Mouse (Mus musculus) forebrain, embryonic 15.5 days (tissue): ENCODE data around the gene Cd151. TPM values are rescaled to one million over a fixed set of nuclear protein-coding genes. Genes with fewer than 3 reads are reported as not detected.

Source experiments
- ATAC-seq: fragments of 200-750 bp; cut with Nextera tagmentation; replicated peaks from 2 replicates; pipeline ENCODE4 v1.8.0; 2017; ENCODE audit warnings: mild to moderate bottlenecking, moderate TSS enrichment, moderate library complexity
- H3K27ac ChIP-seq: fragments of 300-500 bp; sonication (generic); replicated peaks from 2 replicates; pipeline ENCODE4 v1.5.1; 2015; ENCODE audit warnings: mild to moderate bottlenecking, inconsistent platforms
- H3K27me3 ChIP-seq: fragments of 300-500 bp; sonication (generic); 2 replicates; pipeline ENCODE4 v1.6.1; 2015; ENCODE audit warnings: inconsistent platforms
- H3K36me3 ChIP-seq: fragments of 300-500 bp; sonication (generic); 2 replicates; pipeline ENCODE4 v1.6.1; 2015; ENCODE audit warnings: mild to moderate bottlenecking, inconsistent platforms
- H3K4me1 ChIP-seq: fragments of 300-500 bp; sonication (generic); 2 replicates; pipeline ENCODE4 v1.6.1; 2015; ENCODE audit warnings: inconsistent platforms
- H3K4me2 ChIP-seq: fragments of 300-500 bp; sonication (generic); replicated peaks from 2 replicates; pipeline ENCODE4 v1.6.1; 2015; ENCODE audit warnings: mild to moderate bottlenecking, inconsistent platforms
- H3K4me3 ChIP-seq: fragments of 300-500 bp; sonication (generic); 2 replicates; pipeline ENCODE4 v1.5.1; 2015; ENCODE audit warnings: mild to moderate bottlenecking, inconsistent platforms
- H3K9ac ChIP-seq: fragments of 300-500 bp; sonication (generic); replicated peaks from 2 replicates; pipeline ENCODE4 v1.6.1; 2015; ENCODE audit warnings: mild to moderate bottlenecking, inconsistent platforms
- H3K9me3 ChIP-seq: fragments of 300-500 bp; sonication (generic); 2 replicates; pipeline ENCODE4 v1.6.1; 2016; ENCODE audit warnings: inconsistent platforms
- WGBS: fragments of 180-500 bp; shearing (Covaris S2); methylation state at CpG from one replicate; pipeline ENCODE4 v1.1.7; 2015; ENCODE audit warnings: mixed read lengths; 5-methylcytosine and 5-hydroxymethylcytosine counted together
- polyA plus RNA-seq: library from polyadenylated mRNA; unstranded; fragments of >200 nt; fragmentation: Nextera tagmentation; extraction: Ambion mirVana; gene quantifications from 2 replicates; pipeline ENCODE4 v1.2.1, GENCODE M21; 2015

Gene Cd151
- polyA plus RNA-seq, 1 experiment from 2014 or later: 15.9 TPM

DNA sequence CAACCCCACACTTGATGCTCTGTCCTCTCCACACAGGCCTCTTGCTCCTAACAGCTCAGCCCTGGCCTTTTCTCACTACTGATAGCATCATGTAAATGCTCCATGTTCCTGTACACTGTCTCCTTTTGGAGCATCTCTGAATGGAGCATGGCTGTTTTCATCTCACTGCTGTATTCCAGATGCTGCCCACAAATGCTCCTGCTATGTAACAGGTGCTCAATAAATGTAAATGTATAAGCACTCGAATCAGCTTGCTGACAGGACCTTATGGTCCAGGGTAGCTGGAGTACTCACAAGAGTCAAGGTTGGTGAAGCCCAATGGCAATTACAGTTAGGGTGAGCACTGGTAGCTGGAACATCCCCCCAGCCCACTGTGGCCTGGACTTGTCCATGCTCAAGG lies 4.0 kb downstream of the Cd151 start:
- H3K4me1 ChIP-seq: peaks cover 61% of the 10 kb centered on the region
- no peak for ATAC-seq
- WGBS: 86% methylated on average over 1 of the region's 1 CpGs

DNA sequence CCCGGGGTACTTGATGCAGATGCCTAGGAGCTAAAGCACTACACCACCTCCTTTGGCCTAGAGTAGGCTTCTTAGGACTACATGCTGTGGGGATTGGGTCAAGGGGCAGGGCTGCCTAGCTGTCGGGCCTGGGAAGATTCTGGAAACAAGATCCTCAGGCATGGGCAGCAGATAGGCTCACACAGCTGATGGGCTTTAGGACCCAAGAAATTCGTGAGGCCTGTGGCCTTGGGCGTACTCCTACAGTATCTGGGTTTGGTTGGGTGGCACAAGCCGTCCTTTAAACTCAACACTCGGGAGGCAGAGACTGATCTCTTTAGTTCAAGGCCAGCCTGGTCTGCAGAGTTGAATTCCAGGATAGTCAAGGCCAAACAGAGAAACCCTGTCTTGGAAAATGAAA lies 5.0 kb downstream of the Cd151 start:
- H3K4me1 ChIP-seq: peaks cover 61% of the 10 kb centered on the region
- no peak overlapping the region for H3K4me3 ChIP-seq
- 81% methylated on average over 6 of the region's 6 CpGs for WGBS
- ATAC-seq: no peak
- no peak overlapping the region for H3K9ac ChIP-seq
- H3K4me2 ChIP-seq: no peak overlapping the region
- no peaks in the 10 kb centered on the region for H3K9me3 ChIP-seq
- peaks cover 13% of the 10 kb centered on the region for H3K27me3 ChIP-seq
- H3K36me3 ChIP-seq: peaks cover 29% of the 10 kb centered on the region
- H3K27ac ChIP-seq: no peak overlapping the region

More for the DNA sequence above, 4.0 kb downstream of the Cd151 start:
- no peak overlapping the region for H3K4me3 ChIP-seq
- H3K9me3 ChIP-seq: no peaks in the 10 kb centered on the region
- no peak overlapping the region for H3K9ac ChIP-seq
- H3K27ac ChIP-seq: no peak overlapping the region
- no peak overlapping the region for H3K4me2 ChIP-seq
- peaks cover 11% of the 10 kb centered on the region for H3K27me3 ChIP-seq
- H3K36me3 ChIP-seq: peaks cover 29% of the 10 kb centered on the region

DNA sequence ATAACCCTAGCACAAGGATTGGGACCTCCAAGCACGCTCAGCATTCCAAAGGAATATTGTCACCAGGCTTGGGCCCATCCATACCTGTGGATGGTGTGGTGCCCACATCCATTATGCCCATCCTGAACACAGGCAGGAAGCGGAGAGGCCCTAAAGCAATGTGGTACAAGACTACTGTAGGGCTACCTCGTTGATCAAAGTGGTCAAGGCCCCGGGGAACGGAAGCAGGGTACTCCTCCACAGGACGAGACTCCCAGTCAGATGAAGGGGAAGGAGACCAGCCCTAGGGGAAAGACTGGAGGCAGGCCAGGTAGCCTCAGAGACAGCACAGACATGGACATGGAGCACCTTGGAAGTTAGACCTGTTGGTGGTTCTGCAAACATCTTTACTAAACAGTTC lies 5.6 kb downstream of the Cd151 start:
- Histone ChIP-seq H3K4me3 (no peak overlapping the region), H3K9ac (no peak overlapping the region), H3K36me3 (peaks cover 29% of the 10 kb centered on the region), H3K4me1 (peaks cover 56% of the 10 kb centered on the region), H3K27ac (no peak overlapping the region), H3K27me3 (peaks cover 15% of the 10 kb centered on the region), H3K4me2 (no peak overlapping the region), H3K9me3 (no peaks in the 10 kb centered on the region)
- no peak for ATAC-seq
- 94% methylated on average over 6 of the region's 6 CpGs for WGBS

DNA sequence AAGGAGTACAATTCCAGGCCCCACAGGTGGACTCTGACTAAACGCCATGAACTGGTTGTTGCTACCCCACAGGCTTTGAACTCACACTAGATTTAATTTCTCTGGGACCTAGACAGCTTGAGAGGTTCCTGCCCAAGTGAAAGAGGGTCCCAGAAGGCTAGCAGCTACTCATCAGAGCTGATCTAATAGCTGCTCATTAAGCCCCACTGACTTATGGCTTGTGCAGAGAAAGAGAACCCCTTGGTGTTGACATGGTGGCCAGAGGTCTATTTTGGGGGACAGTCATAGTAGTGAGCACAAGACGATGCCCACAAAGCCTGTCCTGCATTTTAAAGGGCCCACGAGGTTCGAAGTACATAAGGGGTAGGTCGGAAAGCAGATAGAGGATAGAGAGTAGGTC lies 7.0 kb downstream of the Cd151 start:
- WGBS: 6% methylated on average over 5 of the region's 5 CpGs

DNA sequence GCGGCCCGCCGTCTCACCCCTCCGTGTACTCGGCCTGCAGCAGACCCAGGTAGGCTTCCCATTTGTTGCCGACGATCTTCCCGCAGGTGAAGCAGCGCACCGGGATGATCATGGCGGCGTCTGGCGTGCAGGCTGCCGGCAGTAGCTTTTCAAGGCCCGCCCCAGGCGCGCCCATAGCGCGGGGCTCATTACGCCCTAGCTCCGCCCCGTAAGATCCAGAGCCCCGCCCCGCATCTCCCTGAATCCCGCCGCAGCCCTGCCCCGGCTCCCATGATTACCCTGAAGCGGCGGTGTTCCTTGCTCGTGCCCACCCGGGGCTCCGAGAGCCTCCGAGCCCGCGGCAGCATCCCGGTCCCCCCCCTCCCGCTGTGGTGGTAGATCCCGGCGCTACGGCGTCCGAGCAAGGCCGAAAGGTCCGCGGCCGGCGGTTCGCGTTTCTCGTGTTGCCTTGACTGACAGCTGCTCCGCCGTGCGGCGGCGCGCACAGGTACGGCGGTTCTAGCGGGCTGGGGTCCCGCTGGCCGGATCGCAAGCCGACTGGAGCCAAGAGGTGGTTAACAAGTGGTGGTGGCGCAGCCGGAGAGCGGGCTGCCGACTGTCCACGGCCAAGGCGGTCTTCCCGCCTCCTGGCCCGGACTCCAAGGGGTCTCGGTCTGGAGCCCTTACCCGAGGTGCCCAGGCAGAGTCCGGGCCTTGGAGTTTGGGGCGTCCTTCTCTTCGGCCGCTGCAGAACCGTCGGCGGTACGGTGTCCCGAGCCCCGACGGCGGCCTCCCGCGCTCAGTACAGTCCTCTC lies 8.0 kb downstream of the Cd151 start, which contains the start of the genes Polr2l and Tspan4:
Polr2l (minus strand) TSS at position 122 of the 794 bp plus-strand sequence.
Tspan4 (plus strand) TSS at position 230 of the 794 bp plus-strand sequence.
- ATAC-seq: peak; percentile 84
- Histone ChIP-seq H3K4me2 (peak within 1 kb of the TSS; percentile 87), H3K27me3 (peaks cover 15% of the 10 kb centered on the region), H3K36me3 (peaks cover 24% of the 10 kb centered on the region), H3K4me1 (peaks cover 31% of the 10 kb centered on the region), H3K9ac (peak within 1 kb of the TSS; percentile 80), H3K9me3 (no peaks in the 10 kb centered on the region), H3K4me3 (peak within 1 kb of the TSS; percentile 79), H3K27ac (peak within 1 kb of the TSS; percentile 82)
- under 1% methylated on average over 86 of the region's 87 CpGs for WGBS

More for the DNA sequence above, 7.0 kb downstream of the Cd151 start:
- Histone ChIP-seq H3K36me3 (peaks cover 29% of the 10 kb centered on the region), H3K4me2 (peak overlapping the region; percentile 87), H3K4me1 (peaks cover 42% of the 10 kb centered on the region), H3K9ac (peak overlapping the region; percentile 80), H3K9me3 (no peaks in the 10 kb centered on the region), H3K4me3 (peak overlapping the region; percentile 79), H3K27me3 (peaks cover 15% of the 10 kb centered on the region), H3K27ac (no peak overlapping the region)
- ATAC-seq: no peak

DNA sequence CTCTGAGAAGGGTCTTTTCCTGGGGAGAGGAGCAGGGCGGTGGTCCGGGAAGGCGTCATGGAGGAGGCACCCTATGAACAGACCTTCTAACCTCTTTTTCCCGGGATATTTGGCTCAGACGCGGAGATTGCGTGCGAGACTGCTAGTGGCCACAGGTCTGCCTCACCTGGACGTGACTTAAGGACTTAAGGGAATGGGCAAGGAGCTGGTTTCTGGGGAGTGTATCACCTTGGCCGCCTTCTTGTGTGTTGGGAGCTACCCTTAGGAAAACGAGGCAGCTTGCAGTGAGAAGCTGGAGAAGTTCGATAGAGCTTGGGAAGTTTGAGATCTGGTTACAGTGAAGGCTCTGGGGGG lies 8.6 kb downstream of the Cd151 start:
- H3K36me3 ChIP-seq: peaks cover 19% of the 10 kb centered on the region
- no peak for ATAC-seq
- peak overlapping the region; percentile 87 for H3K4me2 ChIP-seq
- H3K9me3 ChIP-seq: no peaks in the 10 kb centered on the region
- peak overlapping the region; percentile 79 for H3K4me3 ChIP-seq
- H3K9ac ChIP-seq: peak overlapping the region; percentile 80
- peaks cover 29% of the 10 kb centered on the region for H3K4me1 ChIP-seq
- WGBS: 3% methylated on average over 12 of the region's 12 CpGs
- peaks cover 15% of the 10 kb centered on the region for H3K27me3 ChIP-seq
- H3K27ac ChIP-seq: peak overlapping the region; percentile 82; the same call in 1 of the 2 replicates

DNA sequence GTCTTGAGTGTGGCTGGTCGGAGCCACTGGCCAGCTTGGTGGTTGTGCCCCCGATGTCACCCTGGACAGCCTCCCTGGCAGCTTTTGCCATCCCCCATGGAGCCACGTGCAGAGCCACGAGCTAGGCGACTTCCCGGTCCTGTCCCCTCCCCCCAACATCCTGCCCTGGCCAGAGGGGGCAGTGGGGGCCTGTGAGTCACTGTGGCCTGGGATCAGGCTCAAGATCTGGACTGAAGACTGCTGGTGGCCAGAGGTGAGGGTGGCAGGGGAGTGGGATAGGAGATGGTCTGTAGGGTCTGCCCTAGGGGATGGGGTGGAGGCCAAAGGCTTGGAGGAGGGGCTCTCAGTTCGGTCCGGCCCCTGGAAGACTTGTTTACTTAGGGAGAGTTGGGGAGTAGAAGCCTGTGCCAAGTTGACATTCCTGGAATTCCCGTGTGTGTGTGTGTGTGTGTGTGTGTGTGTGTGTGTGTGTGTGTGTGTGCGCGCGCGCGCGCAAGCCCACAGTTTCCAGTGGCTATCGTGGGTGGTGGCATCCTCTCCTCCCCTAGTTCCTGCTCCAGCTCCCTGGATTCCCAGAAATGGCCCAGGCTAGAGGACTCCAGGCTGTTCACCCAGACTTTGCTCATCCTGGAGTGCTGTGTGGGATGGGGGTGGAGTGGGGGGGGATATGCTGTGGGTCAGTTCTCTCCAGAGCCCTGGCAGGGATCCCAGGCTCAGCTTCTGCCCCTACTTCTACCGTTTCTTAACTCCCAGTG lies 9.2 kb downstream of the Cd151 start:
- H3K9me3 ChIP-seq: no peaks in the 10 kb centered on the region
- peak overlapping the region; percentile 87 for H3K4me2 ChIP-seq
- peaks cover 13% of the 10 kb centered on the region for H3K36me3 ChIP-seq
- WGBS: 5% methylated on average over 17 of the region's 17 CpGs
- no peak overlapping the region; the same call in 1 of the 2 replicates for H3K27ac ChIP-seq
- H3K9ac ChIP-seq: no peak overlapping the region; the same call in 1 of the 2 replicates
- peak overlapping the region; percentile 79 for H3K4me3 ChIP-seq
- H3K4me1 ChIP-seq: peaks cover 36% of the 10 kb centered on the region
- peaks cover 15% of the 10 kb centered on the region for H3K27me3 ChIP-seq
- no peak for ATAC-seq

DNA sequence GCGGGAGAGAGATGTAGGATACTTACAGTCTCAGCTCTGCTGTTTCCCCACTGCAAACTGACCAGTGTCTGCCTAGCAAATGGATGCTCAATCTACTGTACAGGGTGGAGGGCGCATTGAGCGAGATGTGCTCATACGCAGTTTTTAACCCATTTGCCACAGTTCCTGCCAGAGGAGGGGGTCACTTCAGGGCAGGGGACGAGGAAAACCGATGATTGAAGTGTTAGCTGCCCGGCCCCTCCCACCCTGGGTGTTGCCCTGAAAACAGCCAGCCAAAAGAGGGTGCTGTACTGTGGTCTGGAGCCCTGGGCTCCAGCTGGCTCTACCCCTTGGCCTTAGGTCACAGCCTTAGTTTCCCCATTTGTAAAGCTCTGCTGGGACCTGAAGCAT lies 9.8 kb downstream of the Cd151 start:
- Histone ChIP-seq H3K4me2 (no peak overlapping the region), H3K9ac (no peak overlapping the region), H3K9me3 (no peaks in the 10 kb centered on the region), H3K4me1 (peaks cover 41% of the 10 kb centered on the region), H3K27me3 (peaks cover 15% of the 10 kb centered on the region), H3K4me3 (no peak overlapping the region; the same call in 1 of the 2 replicates), H3K36me3 (peaks cover 10% of the 10 kb centered on the region), H3K27ac (no peak overlapping the region; the same call in 1 of the 2 replicates)
- WGBS: 23% methylated on average over 7 of the region's 7 CpGs
- ATAC-seq: no peak

DNA sequence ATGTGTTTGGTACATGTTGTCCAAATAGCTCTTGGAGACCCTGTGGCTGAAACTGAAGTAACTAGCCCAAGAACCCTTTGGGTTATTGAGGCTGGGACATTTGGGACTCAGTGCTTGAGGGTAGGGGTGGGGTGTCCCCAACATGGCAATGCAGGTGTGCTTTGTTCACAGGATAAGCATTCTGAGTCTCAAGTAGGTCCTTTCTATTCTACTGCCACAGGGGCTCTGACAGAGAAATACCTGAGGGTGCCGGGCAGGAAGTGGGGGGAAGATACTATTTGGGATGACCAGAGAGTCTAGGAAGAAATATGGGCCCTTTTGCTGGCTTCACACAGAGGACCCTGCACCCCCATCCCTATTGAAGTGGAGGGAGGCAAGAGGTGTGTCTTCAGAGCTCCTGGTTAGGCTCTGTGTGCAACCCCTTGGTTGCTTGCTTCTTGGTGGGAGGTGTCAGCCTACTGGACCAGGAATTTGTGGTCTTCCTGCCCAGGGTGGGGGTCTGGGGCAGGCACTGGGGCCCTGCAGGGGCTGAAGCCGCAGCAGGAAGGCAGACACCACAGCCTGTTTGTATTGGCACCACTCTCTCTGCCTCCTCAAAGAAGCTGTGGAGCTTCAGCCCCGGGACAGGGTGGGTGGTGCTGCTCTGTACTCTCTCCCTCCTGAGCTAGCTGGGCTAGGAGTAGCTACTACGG lies 10.5 kb downstream of the Cd151 start:
- H3K27me3 ChIP-seq: peaks cover 15% of the 10 kb centered on the region
- H3K27ac ChIP-seq: no peak overlapping the region
- no peak overlapping the region for H3K4me3 ChIP-seq
- H3K9ac ChIP-seq: no peak overlapping the region
- ATAC-seq: no peak
- 72% methylated on average over 4 of the region's 4 CpGs for WGBS
- H3K9me3 ChIP-seq: no peaks in the 10 kb centered on the region
- H3K4me2 ChIP-seq: no peak overlapping the region
- H3K4me1 ChIP-seq: peaks cover 49% of the 10 kb centered on the region
- peaks cover 2% of the 10 kb centered on the region for H3K36me3 ChIP-seq

DNA sequence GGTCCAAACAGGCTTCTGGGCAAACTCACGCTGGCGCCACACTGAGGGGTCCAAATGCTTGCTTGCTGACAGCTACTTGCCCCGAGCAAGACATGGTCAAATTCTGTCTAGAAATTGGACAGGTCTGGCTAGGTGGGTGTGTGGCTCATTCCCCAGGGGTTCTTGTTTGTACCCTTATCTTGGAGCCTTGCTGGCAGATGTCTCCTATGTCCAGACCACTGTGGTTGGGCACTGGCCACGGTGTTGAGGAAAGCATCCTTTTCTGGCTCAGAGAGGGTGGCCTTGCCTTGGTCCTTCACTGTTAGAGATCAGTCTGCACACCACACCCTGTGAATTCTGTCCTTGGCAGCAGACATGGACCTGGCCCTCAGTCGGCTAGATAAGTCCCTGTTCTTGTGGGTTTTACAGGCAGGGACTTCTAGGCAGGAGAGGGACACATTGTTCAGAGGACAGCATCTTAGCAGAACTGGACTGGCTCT lies 11.1 kb downstream of the Cd151 start:
- WGBS: 83% methylated on average over 5 of the region's 5 CpGs
- no peak for ATAC-seq
- H3K9ac ChIP-seq: no peak overlapping the region
- no peaks in the 10 kb centered on the region for H3K36me3 ChIP-seq
- no peaks in the 10 kb centered on the region for H3K9me3 ChIP-seq
- no peak overlapping the region for H3K4me3 ChIP-seq
- H3K4me1 ChIP-seq: peaks cover 54% of the 10 kb centered on the region
- H3K27me3 ChIP-seq: peaks cover 15% of the 10 kb centered on the region
- no peak overlapping the region for H3K4me2 ChIP-seq
- H3K27ac ChIP-seq: no peak overlapping the region

DNA sequence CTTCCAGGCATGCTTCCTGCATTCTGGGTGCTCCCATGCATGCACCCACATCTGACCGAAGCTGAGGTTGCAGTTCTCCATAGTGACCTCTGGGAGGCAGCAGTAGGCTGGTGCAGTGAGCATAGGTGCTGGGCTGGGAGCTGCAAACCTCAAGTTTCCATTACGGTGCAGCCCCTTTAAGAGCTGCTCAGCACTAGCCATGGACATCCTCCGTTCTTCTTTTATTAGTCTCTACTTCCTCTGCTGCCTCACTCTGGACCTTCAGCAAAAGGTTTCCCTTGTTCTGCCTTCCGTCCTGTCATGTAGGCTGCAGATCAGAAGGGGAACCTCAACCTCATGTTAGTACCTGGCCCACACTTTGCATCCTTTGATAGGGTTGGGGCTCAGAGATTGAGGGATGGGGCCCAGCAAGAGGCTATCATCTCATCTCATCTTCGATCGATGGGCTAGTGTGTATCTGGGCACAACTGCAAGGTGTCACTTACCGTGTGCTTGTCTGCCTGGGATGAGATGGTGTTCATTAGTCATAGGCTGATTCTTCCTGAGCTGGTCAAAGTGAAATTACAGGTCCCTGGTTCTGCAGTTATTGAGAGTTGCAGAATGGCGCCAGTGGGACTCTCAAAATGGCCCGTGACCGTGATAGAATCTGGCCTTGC lies 13.8 kb downstream of the Cd151 start:
- H3K27ac ChIP-seq: no peak overlapping the region
- peak overlapping the region; percentile 91 for H3K4me2 ChIP-seq
- WGBS: 7% methylated on average over 10 of the region's 10 CpGs
- H3K4me1 ChIP-seq: peaks cover 42% of the 10 kb centered on the region
- H3K4me3 ChIP-seq: peak overlapping the region; percentile 64
- no peaks in the 10 kb centered on the region for H3K9me3 ChIP-seq
- H3K36me3 ChIP-seq: no peaks in the 10 kb centered on the region
- H3K9ac ChIP-seq: no peak overlapping the region
- peak; percentile 51 for ATAC-seq
- H3K27me3 ChIP-seq: peaks cover 13% of the 10 kb centered on the region
